Mouse (Mus musculus): ENCODE results near the gene Zfp292. TPM values are rescaled to one million over a fixed set of nuclear protein-coding genes. Genes with fewer than 3 reads are reported as not detected.

Gene Zfp292
- total and polyA plus RNA-seq, 3 experiments, result 9.8 to 19.4 (median 16.8) TPM

- Histone ChIP-seq H3K27ac (ENCODE audit: control insufficient read depth, low read depth, low read length) (no peak overlapping the region), H3K4me1 (ENCODE audit: control insufficient read depth in 1 of 2, insufficient read depth in 2 of 2, low read length in 2 of 2) (peaks cover 10 to 18% of the 10 kb centered on the region in 2 experiments), H3K9ac (ENCODE audit: control insufficient read depth, low read depth, low read length, poor library complexity, severe bottlenecking) (no peak overlapping the region), H3K79me2 (ENCODE audit: control insufficient read depth, insufficient read depth, low read length, poor library complexity) (peaks cover 8% of the 10 kb centered on the region; the same call in 1 of the 2 replicates), H3K36me3 (ENCODE audit: control insufficient read depth in 1 of 2, insufficient read depth in 2 of 2, low read length in 2 of 2) (peaks cover 0 to 21% of the 10 kb centered on the region in 2 experiments; a peak in 2 of 4 replicates), H3K27me3 (ENCODE audit: control insufficient read depth in 1 of 2, insufficient read depth in 2 of 2, low read length in 2 of 2) (no peaks in the 10 kb centered on the region; a peak in 1 of 4 replicates), H3K4me3 (ENCODE audit: control insufficient read depth in 1 of 2, insufficient read depth in 1 of 2, low read depth in 2 of 2, low read length in 2 of 2) (peak overlapping the region in 1 of 2 experiments; percentile 32; a peak in 2 of 4 replicates), H3K9me3 (replicated peaks; ENCODE audit: insufficient read depth, low read length) (no peaks in the 10 kb centered on the region)
- TF ChIP-seq ZMIZ1 (IDR thresholded peaks at IDR 0.05; ENCODE audit: low read depth, low read length), result no peak
- TF ChIP-seq MYB (IDR thresholded peaks at IDR 0.05; ENCODE audit: low read depth, low read length), result no peak
- peak; percentile 74 for DNase-seq (ENCODE audit: low read depth, low spot score)
These were observed 7.0 kb upstream of the Zfp292 start for GRCm38 (mm10) chr4:34889812-34890185.

GRCm38 (mm10) chr4:34889101-34889811, 6.5 kb upstream of the Zfp292 start:
- peak; percentile 59 for DNase-seq (ENCODE audit: low read depth, low spot score)
- TF ChIP-seq TCF12 (IDR thresholded peaks at IDR 0.05; ENCODE audit: low read depth, low read length) (peak; percentile 96), GATA1 (IDR thresholded peaks at IDR 0.05; ENCODE audit: low read depth, low read length) (peak; percentile 93), TAL1 (IDR thresholded peaks at IDR 0.05; ENCODE audit: low read length) (peak; percentile 70), MYC (IDR thresholded peaks at IDR 0.05; ENCODE audit: low read depth, low read length) (no peak), MYB (IDR thresholded peaks at IDR 0.05; ENCODE audit: low read depth, low read length) (0 out of 2 replicates have a peak, but pooled peaks have one; percentile 53), RCOR1 (IDR thresholded peaks at IDR 0.05; ENCODE audit: low read depth, low read length) (peak; percentile 65; the same call in 1 of the 2 replicates), ETS1 (IDR thresholded peaks at IDR 0.05; ENCODE audit: low read depth, low read length) (peak; percentile 94), JUND (IDR thresholded peaks at IDR 0.05; ENCODE audit: low read depth, low read length) (no peak), EP300 (IDR thresholded peaks at IDR 0.05; ENCODE audit: low read depth in 1 of 2, low read length in 2 of 2) (peak; percentile 88 to 92), SIN3A (IDR thresholded peaks at IDR 0.05; ENCODE audit: low read length) (peak; percentile 64; the same call in 1 of the 2 replicates), MEF2A (IDR thresholded peaks at IDR 0.05; ENCODE audit: extremely low read depth, insufficient replicate concordance, low read depth, low read length, poor library complexity, severe bottlenecking) (0 out of 2 replicates have a peak, but pooled peaks have one; percentile 51), POLR2A (IDR thresholded peaks at IDR 0.05; ENCODE audit: control insufficient read depth in 1 of 2, insufficient read depth in 1 of 2, low read depth in 1 of 2, low read length in 2 of 2, poor library complexity in 1 of 2) (no peak), BHLHE40 (IDR thresholded peaks at IDR 0.05; ENCODE audit: borderline replicate concordance, low read depth, low read length) (peak; percentile 57; the same call in 1 of the 2 replicates), RAD21 (IDR thresholded peaks at IDR 0.05; ENCODE audit: low read depth, low read length) (no peak)
- Histone ChIP-seq H3K36me3 (ENCODE audit: control insufficient read depth in 1 of 2, insufficient read depth in 2 of 2, low read length in 2 of 2) (peaks cover 0 to 21% of the 10 kb centered on the region in 2 experiments; a peak in 2 of 4 replicates), H3K27ac (ENCODE audit: control insufficient read depth, low read depth, low read length) (0 out of 2 replicates have a peak overlapping the region, but pooled peaks have one; percentile 7), H3K4me1 (ENCODE audit: control insufficient read depth in 1 of 2, insufficient read depth in 2 of 2, low read length in 2 of 2) (peaks cover 10 to 18% of the 10 kb centered on the region in 2 experiments), H3K79me2 (ENCODE audit: control insufficient read depth, insufficient read depth, low read length, poor library complexity) (peaks cover 8% of the 10 kb centered on the region; the same call in 1 of the 2 replicates), H3K4me3 (ENCODE audit: control insufficient read depth in 1 of 2, insufficient read depth in 1 of 2, low read depth in 2 of 2, low read length in 2 of 2) (peak overlapping the region in 1 of 2 experiments; percentile 32; a peak in 2 of 4 replicates), H3K9me3 (replicated peaks; ENCODE audit: insufficient read depth, low read length) (no peaks in the 10 kb centered on the region), H3K9ac (ENCODE audit: control insufficient read depth, low read depth, low read length, poor library complexity, severe bottlenecking) (peak overlapping the region; percentile 31; the same call in 1 of the 2 replicates), H3K27me3 (ENCODE audit: control insufficient read depth in 1 of 2, insufficient read depth in 2 of 2, low read length in 2 of 2) (no peaks in the 10 kb centered on the region; a peak in 1 of 4 replicates)
